Mouse (Mus musculus) cerebellum, adult 2 months (tissue): Measurements from ENCODE around the gene Gm10964.

ENCODE experiments used
- CTCF ChIP-seq: fragments of 200-500 bp; IDR thresholded peaks from 2 replicates; pipeline ENCODE4 v1.5.1; 2011; ENCODE audit warnings: low read depth, mild to moderate bottlenecking, control low read depth, low read length, moderate library complexity, borderline replicate concordance; ENCODE audit not compliant: insufficient read depth
- POLR2A ChIP-seq: fragments of 200-500 bp; IDR thresholded peaks from 2 replicates; pipeline ENCODE4 v1.6.1; 2011; ENCODE audit warnings: low read length, control low read depth, borderline replicate concordance; ENCODE audit not compliant: insufficient read depth

DNA sequence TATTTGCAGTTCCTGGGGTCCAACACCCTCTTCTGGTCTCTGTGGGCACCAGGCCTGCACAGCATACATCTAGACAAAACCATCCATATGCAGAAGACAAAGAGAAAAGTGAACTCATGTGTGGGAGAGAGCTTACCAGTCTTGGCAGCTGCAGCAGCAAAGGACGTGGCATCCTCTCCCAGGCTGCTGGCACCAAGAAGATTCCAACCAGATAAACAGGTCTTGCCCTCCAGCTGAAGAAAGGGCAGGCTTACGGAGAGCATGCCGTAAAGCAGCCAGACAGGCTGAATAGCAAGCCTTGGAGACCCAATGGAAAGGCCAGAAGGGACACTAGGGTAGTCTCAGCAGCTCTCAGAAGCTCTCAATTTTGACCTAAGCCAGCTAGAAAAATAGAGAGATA, 7.0 kb upstream of the Gm10964 start:
- TF ChIP-seq CTCF (no peak), POLR2A (no peak)
